Comparison of ENCODE assay signal across 8 mouse cellular contexts in the genomic region with DNA sequence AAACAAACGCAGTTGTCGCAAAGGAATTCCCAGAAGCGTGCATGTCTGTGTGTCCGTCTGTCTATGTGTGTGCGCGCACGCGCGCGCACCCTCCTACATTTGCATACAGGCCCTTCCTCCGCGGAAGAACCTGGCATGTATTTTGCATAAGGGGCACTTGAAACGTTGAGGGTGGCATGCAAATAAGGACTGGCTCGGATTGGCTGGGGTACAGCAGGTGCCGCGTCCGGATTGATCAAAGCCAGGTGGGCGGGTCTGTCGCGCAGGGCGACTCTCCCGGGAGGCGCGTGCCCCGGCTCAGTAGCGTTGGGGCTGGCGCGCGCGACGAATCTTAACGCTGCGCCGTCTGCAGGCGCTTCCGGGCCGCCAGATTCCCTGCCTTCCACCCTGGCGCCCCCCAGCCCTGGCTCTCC. TPM values are rescaled to one million over a fixed set of nuclear protein-coding genes. Genes with fewer than 3 reads are reported as not detected.
DNase-seq lines count a peak whose midpoint lies in the region; ATAC-seq and TF ChIP-seq lines count a peak whose summit lies in the region.

A gene (plus strand): TSS at position 256 of the 413 bp plus-strand sequence.

- TF ChIP-seq POLR2A in heart, adult 2 months (IDR thresholded peaks at IDR 0.05; ENCODE audit: insufficient read depth, low read depth, low read length): no peak
- peak; percentile 61 for TF ChIP-seq POLR2A in spleen, adult 2 months (IDR thresholded peaks at IDR 0.05; ENCODE audit: low read depth, low read length)

- H3K4me3 ChIP-seq in embryonic facial prominence, embryonic 13.5 days: peak within 1 kb of the TSS; percentile 48
- H3K4me3 ChIP-seq in heart, adult 2 months: peak within 1 kb of the TSS; percentile 54
- peak within 1 kb of the TSS; percentile 46 for H3K4me3 ChIP-seq in limb, embryonic 12.5 days (replicated peaks)
- peak within 1 kb of the TSS; percentile 50 for H3K4me3 ChIP-seq in midbrain, embryonic 14.5 days (replicated peaks; ENCODE audit: low read depth, low read length)
- H3K4me3 ChIP-seq in spleen, adult 2 months (ENCODE audit: extremely low read depth, insufficient read depth, insufficient read length): peak within 1 kb of the TSS; percentile 85

- peaks cover 14% of the 10 kb centered on the region for H3K36me3 ChIP-seq in embryonic facial prominence, embryonic 13.5 days
- no peaks in the 10 kb centered on the region for H3K36me3 ChIP-seq in heart, adult 2 months (ENCODE audit: control insufficient read depth, insufficient read depth, low read length)
- peaks cover 8% of the 10 kb centered on the region; the same call in 1 of the 2 replicates for H3K36me3 ChIP-seq in limb, embryonic 12.5 days
- H3K36me3 ChIP-seq in midbrain, embryonic 14.5 days (ENCODE audit: control insufficient read depth, insufficient read depth, low read length): 0 out of 2 replicates have a peak, but pooled peaks cover 7% of the 10 kb centered on the region
- H3K36me3 ChIP-seq in spleen, adult 2 months (ENCODE audit: control insufficient read depth, insufficient read depth, low read length): peaks cover 7% of the 10 kb centered on the region

- peaks cover 7% of the 10 kb centered on the region for H3K27me3 ChIP-seq in embryonic facial prominence, embryonic 13.5 days
- no peaks in the 10 kb centered on the region for H3K27me3 ChIP-seq in heart, adult 2 months (ENCODE audit: control insufficient read depth, insufficient read depth, low read length)
- H3K27me3 ChIP-seq in limb, embryonic 12.5 days: peaks cover 6% of the 10 kb centered on the region; the same call in 1 of the 2 replicates
- no peaks in the 10 kb centered on the region for H3K27me3 ChIP-seq in midbrain, embryonic 14.5 days (ENCODE audit: control insufficient read depth, insufficient read depth, low read length)
- no peaks in the 10 kb centered on the region for H3K27me3 ChIP-seq in spleen, adult 2 months (ENCODE audit: control insufficient read depth, insufficient read depth, low read length)

- peak within 1 kb of the TSS; percentile 81 for H3K4me2 ChIP-seq in embryonic facial prominence, embryonic 13.5 days
- H3K4me2 ChIP-seq in limb, embryonic 12.5 days: peak within 1 kb of the TSS; percentile 86
- H3K4me2 ChIP-seq in midbrain, embryonic 14.5 days (ENCODE audit: low read length): peak within 1 kb of the TSS; percentile 79

- no peaks in the 10 kb centered on the region for H3K79me2 ChIP-seq in heart, adult 2 months (replicated peaks; ENCODE audit: control insufficient read depth, insufficient read depth, low read length)

- H3K9me3 ChIP-seq in embryonic facial prominence, embryonic 13.5 days: no peaks in the 10 kb centered on the region
- H3K9me3 ChIP-seq in limb, embryonic 12.5 days: no peaks in the 10 kb centered on the region
- no peaks in the 10 kb centered on the region for H3K9me3 ChIP-seq in midbrain, embryonic 14.5 days (ENCODE audit: control insufficient read depth, low read length)

- peak; percentile 92 for DNase-seq in 416B (ENCODE audit: low read depth)
- peak; percentile 36 to 57 for DNase-seq in adrenal gland, postnatal 4 days (ENCODE audit: low spot score in 2 of 2)
- DNase-seq in heart, adult 2 months: peak; percentile 70 to 85
- peak; percentile 83 to 90 for DNase-seq in kidney, adult 8-10 months
- DNase-seq in midbrain, embryonic 14.5 days: peak; percentile 89
- DNase-seq in spleen, adult 2 months (ENCODE audit: low read depth in 1 of 2, low spot score in 2 of 2): peak; percentile 85

- H3K27ac ChIP-seq in embryonic facial prominence, embryonic 13.5 days: no peak within 1 kb of the TSS
- H3K27ac ChIP-seq in heart, adult 2 months: peak within 1 kb of the TSS; percentile 5; the same call in 1 of the 2 replicates
- H3K27ac ChIP-seq in limb, embryonic 12.5 days: no peak within 1 kb of the TSS
- peak within 1 kb of the TSS; percentile 60; the same call in 1 of the 2 replicates for H3K27ac ChIP-seq in midbrain, embryonic 14.5 days (replicated peaks; ENCODE audit: low read depth, low read length)
- H3K27ac ChIP-seq in spleen, adult 2 months (ENCODE audit: insufficient read depth, low read length): peak within 1 kb of the TSS; percentile 68

- WGBS in embryonic facial prominence, embryonic 13.5 days: 19% methylated on average over 25 of the region's 38 CpGs
- WGBS in heart, adult 2 months: 12% methylated on average over 35 of the region's 38 CpGs
- 12% methylated on average over 37 of the region's 38 CpGs for WGBS in limb, embryonic 12.5 days
- WGBS in midbrain, embryonic 14.5 days: 23% methylated on average over 38 of the region's 38 CpGs
- WGBS in spleen, adult 2 months: 26% methylated on average over 37 of the region's 38 CpGs

- intact Hi-C loops in heart, adult 2 months (cut with DNase I): no loop called here

- ATAC-seq in embryonic facial prominence, embryonic 13.5 days (ENCODE audit: insufficient number of reproducible peaks, insufficient read depth, low FRiP score, low TSS enrichment, low read depth): peak; percentile 83
- ATAC-seq in limb, embryonic 12.5 days (ENCODE audit: insufficient number of reproducible peaks, insufficient read depth, low FRiP score, low TSS enrichment, low read depth): peak; percentile 81; the same call in 1 of the 2 replicates
- peak; percentile 90 for ATAC-seq in midbrain, embryonic 14.5 days (ENCODE audit: low FRiP score, low TSS enrichment)

- peaks cover 4% of the 10 kb centered on the region; the same call in 1 of the 2 replicates for H3K4me1 ChIP-seq in embryonic facial prominence, embryonic 13.5 days
- no peaks in the 10 kb centered on the region for H3K4me1 ChIP-seq in heart, adult 2 months (ENCODE audit: control insufficient read depth, insufficient read depth, low read length)
- H3K4me1 ChIP-seq in limb, embryonic 12.5 days (replicated peaks): peaks cover 6% of the 10 kb centered on the region; the same call in 1 of the 2 replicates
- no peaks in the 10 kb centered on the region; the same call in 1 of the 2 replicates for H3K4me1 ChIP-seq in midbrain, embryonic 14.5 days (ENCODE audit: control insufficient read depth, insufficient read depth, low read length)
- H3K4me1 ChIP-seq in spleen, adult 2 months (ENCODE audit: control insufficient read depth, insufficient read depth, insufficient read length): no peaks in the 10 kb centered on the region; the same call in 1 of the 2 replicates

- 0 out of 2 replicates have a peak, but pooled peaks have one; percentile 3 for TF ChIP-seq CTCF in heart, adult 2 months (IDR thresholded peaks at IDR 0.05)
- no peak for TF ChIP-seq CTCF in spleen, adult 2 months (IDR thresholded peaks at IDR 0.05; ENCODE audit: extremely low read depth, insufficient read depth, insufficient read length, insufficient replicate concordance)

- H3K9ac ChIP-seq in embryonic facial prominence, embryonic 13.5 days: peak within 1 kb of the TSS; percentile 62
- H3K9ac ChIP-seq in heart, adult 2 months (ENCODE audit: low read depth, low read length): peak within 1 kb of the TSS; percentile 57
- peak within 1 kb of the TSS; percentile 47 for H3K9ac ChIP-seq in limb, embryonic 12.5 days (replicated peaks)
- H3K9ac ChIP-seq in midbrain, embryonic 14.5 days (replicated peaks; ENCODE audit: low read length): peak within 1 kb of the TSS; percentile 59

- TF ChIP-seq EP300 in heart, adult 2 months (IDR thresholded peaks at IDR 0.05; ENCODE audit: insufficient read depth, low read depth, low read length): 0 out of 2 replicates have a peak, but pooled peaks have one; percentile 19

RNA-seq across cellular contexts. Expression of the gene that starts here (rescaled TPM):
- 1 to 10 TPM; 8.1 to 9.5 TPM for total RNA-seq in adrenal gland, postnatal 4 days (2021)
- polyA plus RNA-seq in embryonic facial prominence, embryonic 13.5 days (2015; fragmentation: Nextera tagmentation; extraction: Ambion mirVana): 4.4 and 5.9 TPM in 2 replicates
- total RNA-seq in heart, adult 2 months (2021): 1 to 10 TPM; 2.6 to 4.0 TPM
- polyA plus RNA-seq in heart, adult 2 months (2012; rRNA removed): 4.7 and 5.7 TPM in 2 replicates
- polyA plus RNA-seq in limb, embryonic 12.5 days (2016; fragmentation: Nextera tagmentation; extraction: Ambion mirVana): 6.2 and 6.8 TPM in 2 replicates
- 13.9 and 18.8 TPM in 2 replicates for polyA plus RNA-seq in midbrain, embryonic 14.5 days (2014; fragmentation: Nextera tagmentation; extraction: Ambion mirVana)
- polyA plus RNA-seq in spleen, adult 2 months (2012; rRNA removed): 40.1 and 75.0 TPM in 2 replicates

Comparison
In these comparisons a context has a peak if more than half of its experiments do, and no peak if none do; other contexts are left out.
1. H3K27ac ChIP-seq: peak in heart, adult 2 months (single experiment), midbrain, embryonic 14.5 days (single experiment) and spleen, adult 2 months (single experiment); none in embryonic facial prominence, embryonic 13.5 days (single experiment) and limb, embryonic 12.5 days (single experiment).
2. Peak in every context shown above with its lines, with median percentiles within 50 percentile points of each other: DNase-seq, ATAC-seq, H3K4me2 ChIP-seq, H3K4me3 ChIP-seq and H3K9ac ChIP-seq.